Mouse (Mus musculus) neural tube, embryonic 12.5 days (tissue): ENCODE data around the gene 1700020A23Rik. TPM values are rescaled to one million over a fixed set of nuclear protein-coding genes. Genes with fewer than 3 reads are reported as not detected.

Experiments
- ATAC-seq: fragments of 200-750 bp; cut with Nextera tagmentation; 2 replicates; pipeline ENCODE4 v1.8.0; 2017; ENCODE audit warnings: low read depth, mild to moderate bottlenecking, moderate TSS enrichment, moderate library complexity; ENCODE audit not compliant: low FRiP score
- H3K27ac ChIP-seq: fragments of 300-500 bp; sonication (generic); 2 replicates; pipeline ENCODE4 v1.5.1; 2016
- H3K27me3 ChIP-seq: fragments of 300-500 bp; sonication (generic); replicated peaks from 2 replicates; pipeline ENCODE4 v1.6.1; 2016; ENCODE audit warnings: mild to moderate bottlenecking
- H3K36me3 ChIP-seq: fragments of 300-500 bp; sonication (generic); 2 replicates; pipeline ENCODE4 v1.6.1; 2016; ENCODE audit warnings: mild to moderate bottlenecking
- H3K4me1 ChIP-seq: fragments of 300-500 bp; sonication (generic); 2 replicates; pipeline ENCODE4 v1.6.1; 2016
- H3K4me2 ChIP-seq: fragments of 300-500 bp; sonication (generic); replicated peaks from 2 replicates; pipeline ENCODE4 v1.6.1; 2016; ENCODE audit warnings: mild to moderate bottlenecking
- H3K4me3 ChIP-seq: fragments of 300-500 bp; sonication (generic); 2 replicates; pipeline ENCODE4 v1.5.1; 2016
- H3K9ac ChIP-seq: fragments of 300-500 bp; sonication (generic); 2 replicates; pipeline ENCODE4 v1.6.1; 2016; ENCODE audit warnings: mild to moderate bottlenecking
- H3K9me3 ChIP-seq: fragments of 300-500 bp; sonication (generic); 2 replicates; pipeline ENCODE4 v1.6.1; 2016; ENCODE audit warnings: mild to moderate bottlenecking
- WGBS: fragments of 180-500 bp; shearing (Covaris S2); methylation state at CpG from one replicate; pipeline ENCODE4 v1.1.7; 2016; 5-methylcytosine and 5-hydroxymethylcytosine counted together
- polyA plus RNA-seq: library from polyadenylated mRNA; unstranded; fragments of >200 nt; fragmentation: Nextera tagmentation; extraction: Ambion mirVana; gene quantifications from 2 replicates; pipeline ENCODE4 v1.2.1, GENCODE M21; 2016

1700020A23Rik gene
- polyA plus RNA-seq, 1 experiment from 2014 or later, result 0.29 TPM

DNA sequence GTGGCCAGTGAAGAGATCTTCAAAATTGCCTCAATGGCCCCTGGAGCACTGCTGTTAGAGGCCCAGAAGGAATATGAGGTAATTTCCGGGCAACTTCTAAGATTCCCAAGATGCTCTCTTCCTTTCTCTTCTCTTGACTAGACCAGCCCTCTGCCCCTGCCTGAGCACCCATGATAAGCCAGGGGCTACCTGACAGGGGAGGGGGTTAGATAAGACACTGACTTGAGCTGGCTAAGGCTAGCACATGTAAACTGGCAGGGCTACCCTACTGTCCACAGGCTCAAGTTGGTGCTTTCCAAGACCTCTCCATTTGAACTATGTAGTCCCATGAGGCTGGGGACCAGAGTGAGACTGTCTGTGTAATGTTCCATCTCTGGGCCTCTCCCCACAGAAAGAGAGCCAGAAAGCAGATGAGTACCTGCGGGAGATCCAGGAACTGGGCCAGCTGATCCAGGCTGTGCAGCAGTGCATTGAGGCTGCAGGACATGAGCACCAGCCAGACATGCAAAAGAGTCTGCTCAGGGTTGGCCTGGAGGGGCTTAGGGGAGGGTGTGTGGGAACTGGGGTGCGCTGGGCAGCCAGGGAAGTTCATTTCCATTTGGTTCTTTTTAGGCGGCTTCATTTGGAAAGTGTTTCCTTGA, 34.9 kb downstream of the 1700020A23Rik start:
- H3K4me3 ChIP-seq, result no peak overlapping the region
- H3K27ac ChIP-seq, result no peak overlapping the region
- no peaks in the 10 kb centered on the region for H3K27me3 ChIP-seq
- H3K36me3 ChIP-seq, result peaks cover 72% of the 10 kb centered on the region
- H3K9me3 ChIP-seq, result no peaks in the 10 kb centered on the region
- no peaks in the 10 kb centered on the region for H3K4me1 ChIP-seq
- WGBS, result 93% methylated on average over 4 of the region's 4 CpGs
- ATAC-seq, result no peak
- H3K4me2 ChIP-seq, result no peak overlapping the region
- H3K9ac ChIP-seq, result no peak overlapping the region

DNA sequence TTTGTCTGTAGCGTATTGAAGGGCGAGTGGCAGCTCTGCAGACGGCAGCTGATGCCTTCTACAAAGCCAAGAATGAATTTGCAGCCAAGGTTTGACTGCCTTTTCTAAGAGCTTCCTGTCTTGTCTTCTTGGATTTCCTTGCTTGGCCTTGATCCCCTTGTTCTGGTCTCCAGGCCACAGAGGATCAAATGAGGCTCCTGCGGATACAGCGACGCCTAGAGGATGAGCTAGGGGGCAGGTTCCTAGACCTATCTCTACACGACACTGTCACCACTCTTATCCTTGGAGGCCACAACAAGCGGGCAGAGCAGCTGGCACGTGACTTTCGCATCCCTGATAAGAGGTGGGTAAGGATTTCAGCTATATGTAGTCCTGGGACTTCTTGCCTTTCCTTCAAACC, 37.1 kb downstream of the 1700020A23Rik start:
- Histone ChIP-seq H3K9ac (no peak overlapping the region), H3K4me3 (no peak overlapping the region), H3K27ac (no peak overlapping the region), H3K4me1 (no peaks in the 10 kb centered on the region), H3K9me3 (no peaks in the 10 kb centered on the region), H3K27me3 (no peaks in the 10 kb centered on the region), H3K4me2 (no peak overlapping the region), H3K36me3 (peaks cover 72% of the 10 kb centered on the region)
- 87% methylated on average over 10 of the region's 10 CpGs for WGBS
- no peak for ATAC-seq

- H3K36me3 ChIP-seq, result peaks cover 10% of the 10 kb centered on the region
- no peak overlapping the region for H3K9ac ChIP-seq
- H3K27ac ChIP-seq, result no peak overlapping the region
- H3K27me3 ChIP-seq, result 0 out of 2 replicates have a peak, but pooled peaks cover 6% of the 10 kb centered on the region
- no peak overlapping the region for H3K4me2 ChIP-seq
- H3K4me1 ChIP-seq, result peaks cover 12% of the 10 kb centered on the region
- no peak for ATAC-seq
- no peak overlapping the region for H3K4me3 ChIP-seq
- no peaks in the 10 kb centered on the region for H3K9me3 ChIP-seq
These were observed 43.4 kb downstream of the 1700020A23Rik start for GRCm38 (mm10) chr2:130448449-130448848.

DNA sequence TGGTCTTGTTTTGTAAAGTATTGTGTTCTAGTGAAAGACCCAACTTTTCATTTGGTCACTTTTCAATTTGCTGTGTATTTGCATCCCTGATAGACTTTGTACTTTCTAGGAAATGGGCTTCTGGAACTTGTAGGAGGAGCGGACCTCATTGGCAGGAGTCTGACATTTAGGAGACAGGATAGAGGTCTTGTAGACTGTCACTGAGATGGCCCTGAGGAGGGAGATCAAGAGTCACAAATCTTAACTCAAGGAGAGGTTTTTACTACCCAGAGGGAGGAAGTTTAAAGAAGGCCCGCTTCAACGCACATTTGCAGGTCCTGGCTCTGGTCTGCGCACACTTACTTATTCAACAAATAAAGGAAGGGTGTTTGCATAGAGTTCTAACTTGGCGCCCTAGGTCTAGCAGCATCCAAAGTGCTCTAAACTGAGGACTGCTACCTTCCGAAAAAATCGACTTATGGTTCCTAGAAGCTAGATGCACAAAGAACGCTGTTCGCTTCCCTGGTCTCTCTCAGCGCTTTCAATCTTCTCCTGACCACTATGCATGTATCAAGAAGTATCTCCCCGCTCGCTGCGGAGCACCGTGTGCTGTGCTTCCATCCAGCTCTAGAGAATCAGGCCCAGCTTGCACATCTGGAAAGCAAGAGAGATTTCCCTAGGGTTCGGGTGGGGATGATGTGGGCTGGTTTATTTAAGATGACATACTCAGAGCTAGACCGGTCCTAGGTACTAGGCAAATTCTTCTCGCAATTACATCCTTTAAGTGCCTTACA, 44.1 kb downstream of the 1700020A23Rik start:
- ATAC-seq, result peak; percentile 34
- H3K4me1 ChIP-seq, result peaks cover 12% of the 10 kb centered on the region
- no peak overlapping the region for H3K27ac ChIP-seq

DNA sequence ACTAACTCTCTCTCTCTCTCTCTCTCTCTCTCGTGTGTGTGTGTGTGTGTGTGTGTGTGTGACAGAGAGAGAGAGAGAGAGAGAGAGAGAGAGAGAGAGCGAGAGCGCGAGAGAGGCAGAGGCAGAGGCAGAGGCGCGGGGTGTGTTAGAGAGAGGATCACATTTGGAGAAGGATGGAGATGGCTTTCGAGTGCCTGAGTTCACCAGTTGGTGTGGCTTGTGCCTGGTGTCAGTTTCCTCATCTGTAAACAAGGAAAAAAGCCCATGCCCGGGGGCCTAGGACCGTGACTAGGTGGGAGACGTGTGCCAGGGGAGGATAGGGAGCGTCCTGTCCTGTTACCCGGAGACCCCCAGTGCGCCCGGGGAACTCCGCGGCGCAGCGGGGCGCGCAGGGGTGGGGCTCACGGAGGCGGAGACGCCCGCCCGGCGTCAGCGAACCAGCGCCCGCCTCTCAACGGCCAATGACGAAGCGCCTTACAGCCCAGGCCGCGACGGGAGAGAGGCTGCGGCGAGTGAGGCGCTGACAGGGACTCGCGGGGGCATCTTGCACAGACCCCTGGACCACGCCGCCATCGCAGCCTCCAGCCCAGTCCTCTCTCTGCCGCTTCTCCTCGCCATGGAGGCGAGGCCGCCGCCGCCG, 44.9 kb downstream of the 1700020A23Rik start, which contains the start of gene Ptpra:
Gene Ptpra, plus strand, starts transcription at position 485 of the 640 bp plus-strand sequence.
- Histone ChIP-seq H3K4me1 (peaks cover 12% of the 10 kb centered on the region), H3K9ac (peak within 1 kb of the TSS; percentile 83), H3K9me3 (no peaks in the 10 kb centered on the region), H3K4me2 (peak within 1 kb of the TSS; percentile 83), H3K4me3 (peak within 1 kb of the TSS; percentile 89), H3K27me3 (0 out of 2 replicates have a peak, but pooled peaks cover 6% of the 10 kb centered on the region), H3K27ac (peak within 1 kb of the TSS; percentile 66; the same call in 1 of the 2 replicates), H3K36me3 (no peaks in the 10 kb centered on the region; the same call in 1 of the 2 replicates)
- ATAC-seq, result peak; percentile 97
- under 1% methylated on average over 50 of the region's 50 CpGs for WGBS

More for the DNA sequence above, 44.1 kb downstream of the 1700020A23Rik start:
- peak overlapping the region; percentile 89 for H3K4me3 ChIP-seq
- 10% methylated on average over 17 of the region's 17 CpGs for WGBS
- H3K9me3 ChIP-seq, result no peaks in the 10 kb centered on the region
- 0 out of 2 replicates have a peak overlapping the region, but pooled peaks have one; percentile 5 for H3K9ac ChIP-seq
- peak overlapping the region; percentile 83 for H3K4me2 ChIP-seq
- peaks cover 4% of the 10 kb centered on the region; the same call in 1 of the 2 replicates for H3K36me3 ChIP-seq
- H3K27me3 ChIP-seq, result 0 out of 2 replicates have a peak, but pooled peaks cover 6% of the 10 kb centered on the region

GRCm38 (mm10) chr2:130450434-130450796, 45.4 kb downstream of the 1700020A23Rik start:
- Histone ChIP-seq H3K27ac (peak overlapping the region; percentile 66; the same call in 1 of the 2 replicates), H3K9ac (peak overlapping the region; percentile 83), H3K36me3 (no peaks in the 10 kb centered on the region; the same call in 1 of the 2 replicates), H3K4me1 (peaks cover 12% of the 10 kb centered on the region), H3K9me3 (no peaks in the 10 kb centered on the region), H3K4me2 (peak overlapping the region; percentile 83), H3K27me3 (0 out of 2 replicates have a peak, but pooled peaks cover 6% of the 10 kb centered on the region), H3K4me3 (peak overlapping the region; percentile 89)
- ATAC-seq, result peak; percentile 79
- WGBS, result under 1% methylated on average over 47 of the region's 47 CpGs

- no peaks in the 10 kb centered on the region for H3K9me3 ChIP-seq
- H3K27me3 ChIP-seq, result 0 out of 2 replicates have a peak, but pooled peaks cover 6% of the 10 kb centered on the region
- WGBS, result 76% methylated on average over 14 of the region's 14 CpGs
- peak overlapping the region; percentile 83 for H3K4me2 ChIP-seq
- H3K4me3 ChIP-seq, result peak overlapping the region; percentile 89
- ATAC-seq, result no peak
- no peaks in the 10 kb centered on the region for H3K36me3 ChIP-seq
- H3K27ac ChIP-seq, result no peak overlapping the region
- peaks cover 12% of the 10 kb centered on the region for H3K4me1 ChIP-seq
- peak overlapping the region; percentile 83 for H3K9ac ChIP-seq
These were observed 46.1 kb downstream of the 1700020A23Rik start for GRCm38 (mm10) chr2:130451086-130451726.

DNA sequence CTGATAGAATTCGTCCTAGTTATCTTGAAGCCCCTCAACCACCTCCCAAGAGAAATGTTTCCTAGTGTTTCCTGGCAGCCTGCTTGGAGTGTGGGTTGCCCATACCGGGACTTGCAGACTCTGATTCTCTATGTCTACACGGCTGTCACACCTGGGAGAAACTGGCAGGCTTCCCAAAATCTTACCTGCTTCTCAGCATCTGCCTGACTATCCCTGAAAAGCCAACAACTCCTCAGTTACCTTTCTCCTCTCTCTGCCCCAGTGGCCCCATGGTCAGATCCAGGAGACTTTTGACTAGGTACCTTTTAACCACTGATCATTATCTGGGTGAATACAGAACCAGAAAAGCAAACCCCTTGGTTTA, 46.6 kb downstream of the 1700020A23Rik start:
- H3K4me1 ChIP-seq, result peaks cover 12% of the 10 kb centered on the region
- peak overlapping the region; percentile 83 for H3K9ac ChIP-seq
- no peak for ATAC-seq
- 0 out of 2 replicates have a peak, but pooled peaks cover 6% of the 10 kb centered on the region for H3K27me3 ChIP-seq
- H3K4me2 ChIP-seq, result peak overlapping the region; percentile 83
- no peaks in the 10 kb centered on the region for H3K9me3 ChIP-seq
- no peaks in the 10 kb centered on the region for H3K36me3 ChIP-seq
- no peak overlapping the region for H3K27ac ChIP-seq
- H3K4me3 ChIP-seq, result no peak overlapping the region
- 84% methylated on average over 3 of the region's 3 CpGs for WGBS

- Histone ChIP-seq H3K9ac (no peak overlapping the region), H3K27me3 (0 out of 2 replicates have a peak, but pooled peaks cover 6% of the 10 kb centered on the region)
These were observed 47.2 kb downstream of the 1700020A23Rik start for GRCm38 (mm10) chr2:130452266-130452665.

GRCm38 (mm10) chr2:130453421-130453820, 48.4 kb downstream of the 1700020A23Rik start:
- Histone ChIP-seq H3K9ac (no peak overlapping the region), H3K4me2 (no peak overlapping the region), H3K27ac (no peak overlapping the region), H3K4me3 (no peak overlapping the region), H3K36me3 (no peaks in the 10 kb centered on the region), H3K9me3 (no peaks in the 10 kb centered on the region), H3K4me1 (peaks cover 12% of the 10 kb centered on the region), H3K27me3 (0 out of 2 replicates have a peak, but pooled peaks cover 2% of the 10 kb centered on the region)
- WGBS, result 77% methylated on average over 6 of the region's 6 CpGs
- ATAC-seq, result no peak

More at GRCm38 (mm10) chr2:130452266-130452665, 47.2 kb downstream of the 1700020A23Rik start:
- Histone ChIP-seq H3K4me1 (peaks cover 12% of the 10 kb centered on the region), H3K27ac (no peak overlapping the region), H3K36me3 (no peaks in the 10 kb centered on the region), H3K4me2 (no peak overlapping the region), H3K9me3 (no peaks in the 10 kb centered on the region), H3K4me3 (no peak overlapping the region)
- no peak for ATAC-seq
- 76% methylated on average over 2 of the region's 2 CpGs for WGBS

DNA sequence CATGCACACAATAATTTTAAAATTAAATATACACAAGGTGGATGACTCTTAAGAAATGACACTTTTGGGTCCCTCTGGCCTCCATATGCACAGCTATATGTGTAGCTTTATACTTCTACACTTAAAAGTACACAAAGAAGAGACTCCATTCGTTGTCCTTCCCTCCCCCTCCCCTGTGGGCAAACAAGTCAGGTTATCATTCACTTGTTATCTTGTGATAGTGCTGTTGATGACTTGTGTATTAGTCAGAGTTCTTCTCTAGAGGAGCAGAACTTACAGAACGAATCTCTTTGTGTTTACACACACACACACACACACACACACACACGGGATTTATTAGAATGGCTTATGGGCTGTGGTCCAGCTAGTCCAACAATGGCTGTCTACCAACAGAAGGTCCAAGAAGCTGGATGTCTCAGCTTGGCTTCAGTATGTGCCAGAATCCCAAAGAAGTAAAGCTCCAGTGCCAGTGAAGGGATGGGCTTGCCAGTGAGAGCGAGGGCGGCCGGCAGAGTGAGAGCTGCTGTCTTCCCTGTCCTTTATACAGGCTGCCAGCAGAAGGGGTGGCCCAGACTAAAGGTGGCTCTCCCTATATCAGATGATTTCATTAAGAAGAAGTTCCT, 49.8 kb downstream of the 1700020A23Rik start:
- H3K4me2 ChIP-seq, result no peak overlapping the region
- no peaks in the 10 kb centered on the region for H3K9me3 ChIP-seq
- peaks cover 12% of the 10 kb centered on the region for H3K4me1 ChIP-seq
- H3K4me3 ChIP-seq, result no peak overlapping the region
- H3K36me3 ChIP-seq, result no peaks in the 10 kb centered on the region
- ATAC-seq, result no peak
- no peak overlapping the region for H3K9ac ChIP-seq
- no peaks in the 10 kb centered on the region for H3K27me3 ChIP-seq
- 90% methylated on average over 6 of the region's 6 CpGs for WGBS
- no peak overlapping the region for H3K27ac ChIP-seq
